Mouse (Mus musculus) heart, embryonic 14.5 days (tissue): ENCODE measurements around the gene Elmod3. TPM values are rescaled to one million over a fixed set of nuclear protein-coding genes. Genes with fewer than 3 reads are reported as not detected.

ENCODE experiments used
- ATAC-seq: fragments of 200-750 bp; cut with Nextera tagmentation; 2 replicates; pipeline ENCODE4 v1.8.0; 2017; ENCODE audit warnings: low read depth, moderate TSS enrichment; ENCODE audit not compliant: insufficient number of reproducible peaks, insufficient read depth, low FRiP score
- H3K27ac ChIP-seq, 2 experiments: fragments of 200-500 bp in 1 of 2; fragments of 300-500 bp in 1 of 2; sonication (generic) in 1 of 2; replicated peaks in 1 of 2; 2 replicates each; pipeline ENCODE4 v1.5.1; 2012 to 2014; ENCODE audit warnings: low read depth in 2 of 2, low read length in 2 of 2, control low read depth in 1 of 2, mild to moderate bottlenecking in 1 of 2, mixed read lengths in 1 of 2; ENCODE audit not compliant: control insufficient read depth in 1 of 2, insufficient read depth in 1 of 2
- H3K27me3 ChIP-seq: fragments of 300-500 bp; sonication (generic); 2 replicates; pipeline ENCODE4 v1.6.1; 2014; ENCODE audit warnings: mild to moderate bottlenecking, low read length, control low read depth; ENCODE audit not compliant: control insufficient read depth, insufficient read depth
- H3K36me3 ChIP-seq: fragments of 300-500 bp; sonication (generic); 2 replicates; pipeline ENCODE4 v1.6.1; 2014; ENCODE audit warnings: mild to moderate bottlenecking, control low read depth, low read length, mixed read lengths; ENCODE audit not compliant: control insufficient read depth, insufficient read depth
- H3K4me1 ChIP-seq, 2 experiments: fragments of 200-500 bp in 1 of 2; fragments of 300-500 bp in 1 of 2; sonication (generic) in 1 of 2; 2 replicates each; pipeline ENCODE4 v1.6.1; 2012 to 2014; ENCODE audit warnings: low read length in 2 of 2, control low read depth in 1 of 2, mixed read lengths in 1 of 2; ENCODE audit not compliant: control insufficient read depth in 2 of 2, insufficient read depth in 2 of 2
- H3K4me2 ChIP-seq: fragments of 300-500 bp; sonication (generic); 2 replicates; pipeline ENCODE4 v1.6.1; 2014; ENCODE audit warnings: mild to moderate bottlenecking, low read length
- H3K4me3 ChIP-seq, 2 experiments: fragments of 200-500 bp in 1 of 2; fragments of 300-500 bp in 1 of 2; sonication (generic) in 1 of 2; 2 replicates each; pipeline ENCODE4 v1.5.1; 2012 to 2014; ENCODE audit warnings: low read length in 2 of 2, mild to moderate bottlenecking in 2 of 2, control low read depth in 1 of 2, low read depth in 1 of 2, moderate library complexity in 1 of 2; ENCODE audit not compliant: control insufficient read depth in 1 of 2, insufficient read depth in 1 of 2
- H3K9ac ChIP-seq: fragments of 300-500 bp; sonication (generic); 2 replicates; pipeline ENCODE4 v1.6.1; 2014; ENCODE audit warnings: mild to moderate bottlenecking, low read length
- H3K9me3 ChIP-seq: fragments of 300-500 bp; sonication (generic); 2 replicates; pipeline ENCODE4 v1.6.1; 2016; ENCODE audit warnings: low read length, control low read depth; ENCODE audit not compliant: control insufficient read depth
- WGBS: fragments of 180-500 bp; shearing (Covaris S2); extraction: QIAGEN DNeasy Blood & Tissue Kit; methylation state at CpG from one replicate; pipeline ENCODE4 v1.1.7; 2014; 5-methylcytosine and 5-hydroxymethylcytosine counted together
- polyA plus RNA-seq: library from polyadenylated mRNA; unstranded; fragments of >200 nt; fragmentation: Nextera tagmentation; extraction: Ambion mirVana; gene quantifications from 2 replicates; pipeline ENCODE4 v1.2.1, GENCODE M21; 2014

The Elmod3 gene
- polyA plus RNA-seq, 1 experiment from 2014 or later, result 16.3 TPM

DNA sequence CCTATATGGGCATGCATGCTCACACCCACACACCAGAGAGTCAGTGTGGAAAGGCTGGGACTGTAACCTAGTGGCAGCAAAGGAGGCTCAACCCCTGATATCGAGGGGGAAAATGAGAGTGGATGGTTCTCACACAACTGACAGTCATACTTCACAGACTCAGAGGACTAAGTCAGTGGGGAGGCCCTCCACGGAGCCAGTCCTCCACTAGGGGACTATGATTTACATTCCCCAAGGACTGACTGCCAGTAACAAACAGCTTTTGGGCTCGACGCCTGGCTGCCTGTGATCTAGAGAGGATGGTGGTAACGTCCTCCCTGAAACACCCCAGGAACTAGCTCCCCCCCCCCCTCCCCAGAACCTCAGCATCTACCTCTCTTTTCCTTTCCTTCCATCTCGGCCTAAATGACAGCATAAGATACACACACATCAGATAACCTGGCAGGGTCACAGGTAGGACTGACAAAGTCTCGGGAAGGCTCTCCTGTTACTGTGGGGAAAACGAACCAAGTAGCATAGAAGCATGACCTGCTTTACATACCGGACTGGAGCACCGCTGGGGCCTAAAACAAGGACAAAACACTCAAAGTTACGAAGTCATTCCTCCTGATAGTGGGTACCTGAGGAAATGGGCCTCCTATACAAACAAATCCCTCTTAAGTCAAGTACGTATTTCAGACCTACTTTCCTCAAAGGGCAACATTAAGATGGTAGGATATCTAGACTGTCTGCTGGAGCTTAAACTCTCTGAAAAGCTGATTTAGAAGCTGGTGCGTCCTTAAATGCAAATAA, 934 bp downstream of the Elmod3 start:
- ATAC-seq, result no peak

DNA sequence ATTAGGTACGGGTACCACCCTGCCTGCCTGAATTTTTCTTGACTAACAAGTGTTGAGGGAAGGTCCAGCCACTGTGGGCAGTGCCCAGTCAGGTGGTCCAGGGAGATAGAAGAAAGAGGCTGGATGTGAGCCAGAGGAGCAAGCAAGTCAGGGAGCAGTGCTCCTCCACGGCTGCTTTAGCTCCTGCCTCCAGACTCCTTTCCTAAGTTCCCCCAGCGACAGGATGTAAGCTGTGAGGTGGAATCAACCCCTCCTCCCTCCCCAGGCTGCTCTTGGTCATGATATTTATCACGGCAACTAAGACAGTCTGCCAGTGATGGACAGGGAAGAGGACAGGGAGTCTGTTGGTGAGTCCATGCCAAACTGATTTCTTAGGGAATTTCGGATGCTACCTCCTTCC, 4.3 kb downstream of the Elmod3 start:
- H3K36me3 ChIP-seq, result no peaks in the 10 kb centered on the region; the same call in 1 of the 2 replicates
- no peak overlapping the region for H3K4me3 ChIP-seq
- H3K9me3 ChIP-seq, result no peaks in the 10 kb centered on the region
- no peak for ATAC-seq
- H3K27ac ChIP-seq, result no peak overlapping the region
- WGBS, result 41% methylated on average over 5 of the region's 5 CpGs
- H3K27me3 ChIP-seq, result no peaks in the 10 kb centered on the region
- H3K4me2 ChIP-seq, result no peak overlapping the region
- peaks cover 7 to 12% of the 10 kb centered on the region in 2 experiments for H3K4me1 ChIP-seq
- no peak overlapping the region for H3K9ac ChIP-seq

More for the DNA sequence above, 934 bp downstream of the Elmod3 start:
- H3K4me1 ChIP-seq, result peaks cover 11 to 19% of the 10 kb centered on the region in 2 experiments
- no peak overlapping the region for H3K27ac ChIP-seq
- WGBS, result 42% methylated on average over 13 of the region's 13 CpGs
- no peaks in the 10 kb centered on the region for H3K9me3 ChIP-seq
- H3K9ac ChIP-seq, result peak overlapping the region; percentile 87
- peak overlapping the region; percentile 78 for H3K4me2 ChIP-seq
- H3K4me3 ChIP-seq, result peak overlapping the region; percentile 49 to 92; a peak in 3 of 4 replicates
- H3K27me3 ChIP-seq, result no peaks in the 10 kb centered on the region
- peaks cover under 1% of the 10 kb centered on the region; the same call in 1 of the 2 replicates for H3K36me3 ChIP-seq

DNA sequence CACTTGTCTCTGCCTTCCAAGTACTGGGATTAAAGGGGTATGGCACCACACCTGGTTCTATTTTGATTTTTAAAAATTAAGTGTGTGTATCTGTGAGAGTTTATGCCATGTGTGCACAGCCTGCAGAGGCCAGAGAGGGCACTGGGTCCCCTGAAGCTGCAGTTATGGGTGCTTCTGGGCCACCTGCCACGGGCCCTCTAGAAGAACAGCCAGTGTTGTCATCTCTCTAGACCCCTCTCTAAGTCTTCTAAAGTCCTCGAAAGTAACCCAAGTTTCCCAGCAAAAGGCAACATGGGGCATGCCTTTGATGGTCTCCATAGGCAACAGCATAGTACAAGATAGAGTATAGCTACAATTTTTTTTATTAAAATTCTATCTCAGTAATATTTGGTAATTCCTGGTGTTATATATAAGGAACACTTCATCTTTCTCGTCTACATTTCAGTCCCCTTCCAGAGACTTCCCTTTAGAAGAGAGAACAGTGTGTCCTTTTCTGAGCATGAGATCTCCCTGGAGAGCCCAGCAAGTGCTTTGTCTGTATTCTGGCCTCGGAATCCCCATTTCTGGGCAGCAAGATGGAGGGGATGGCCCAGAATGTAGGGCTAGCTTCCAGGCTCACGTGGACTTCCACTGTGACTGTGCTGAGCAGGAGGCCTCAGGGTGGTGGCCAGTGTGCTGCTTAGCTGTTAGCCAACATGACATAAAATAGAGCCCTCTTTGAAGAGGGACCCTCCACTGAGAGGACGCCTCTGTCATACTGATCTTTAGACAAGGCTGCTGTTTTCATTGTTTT, 5.0 kb downstream of the Elmod3 start:
- WGBS, result 70% methylated on average over 6 of the region's 6 CpGs
- Histone ChIP-seq H3K27ac (no peak overlapping the region), H3K36me3 (peaks cover 3% of the 10 kb centered on the region; the same call in 1 of the 2 replicates), H3K9me3 (no peaks in the 10 kb centered on the region), H3K4me1 (peaks cover 6 to 9% of the 10 kb centered on the region in 2 experiments), H3K4me3 (no peak overlapping the region), H3K9ac (no peak overlapping the region), H3K4me2 (no peak overlapping the region), H3K27me3 (no peaks in the 10 kb centered on the region)
- ATAC-seq, result no peak

DNA sequence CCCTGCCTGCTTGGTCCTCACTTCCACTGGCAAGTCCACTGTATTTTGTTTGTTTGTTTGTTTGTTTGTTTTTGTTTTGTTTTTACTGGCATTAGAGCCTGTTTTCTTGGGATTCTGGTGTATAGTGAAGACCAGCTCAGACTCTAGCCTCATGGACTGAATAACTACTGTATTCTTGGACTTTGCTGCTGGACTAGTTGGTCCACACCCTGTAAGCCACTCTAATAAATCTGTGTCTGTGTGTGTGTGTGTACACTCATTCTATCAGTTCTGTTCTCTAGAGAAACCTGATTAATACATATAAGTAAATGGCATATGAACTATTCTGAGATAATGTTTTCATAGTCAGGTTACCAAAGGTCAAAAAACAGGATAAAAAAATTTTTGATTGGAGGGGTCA, 8.1 kb downstream of the Elmod3 start:
- Histone ChIP-seq H3K27ac (no peak overlapping the region), H3K27me3 (no peaks in the 10 kb centered on the region), H3K9ac (no peak overlapping the region), H3K4me3 (no peak overlapping the region), H3K9me3 (no peaks in the 10 kb centered on the region), H3K36me3 (peaks cover 17% of the 10 kb centered on the region; the same call in 1 of the 2 replicates), H3K4me1 (no peaks in the 10 kb centered on the region; a peak in 1 of 4 replicates), H3K4me2 (no peak overlapping the region)
- ATAC-seq, result no peak

DNA sequence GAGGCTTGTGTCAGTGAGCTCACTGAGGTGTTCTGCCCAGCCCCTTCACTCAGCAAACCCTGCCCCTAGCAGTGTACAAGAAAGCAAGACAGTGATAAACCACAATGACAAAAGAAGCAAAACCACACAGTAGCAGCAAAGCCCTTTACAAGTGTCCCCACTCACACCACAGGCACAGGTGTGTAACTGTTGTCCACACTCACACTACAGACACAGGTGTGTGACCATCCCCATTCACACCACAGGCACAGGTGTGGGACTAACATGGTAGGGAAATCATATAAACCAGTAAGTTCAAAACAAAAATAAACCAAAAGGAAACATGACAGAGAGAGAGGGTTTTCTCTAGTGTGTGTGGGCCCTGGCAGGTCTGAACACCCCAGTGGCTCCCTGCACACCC, 9.9 kb downstream of the Elmod3 start:
- Histone ChIP-seq H3K9ac (no peak overlapping the region), H3K4me2 (no peak overlapping the region), H3K4me3 (no peak overlapping the region), H3K4me1 (no peaks in the 10 kb centered on the region; a peak in 1 of 4 replicates), H3K9me3 (no peaks in the 10 kb centered on the region), H3K27ac (no peak overlapping the region), H3K27me3 (no peaks in the 10 kb centered on the region), H3K36me3 (peaks cover 17% of the 10 kb centered on the region; the same call in 1 of the 2 replicates)
- ATAC-seq, result no peak

DNA sequence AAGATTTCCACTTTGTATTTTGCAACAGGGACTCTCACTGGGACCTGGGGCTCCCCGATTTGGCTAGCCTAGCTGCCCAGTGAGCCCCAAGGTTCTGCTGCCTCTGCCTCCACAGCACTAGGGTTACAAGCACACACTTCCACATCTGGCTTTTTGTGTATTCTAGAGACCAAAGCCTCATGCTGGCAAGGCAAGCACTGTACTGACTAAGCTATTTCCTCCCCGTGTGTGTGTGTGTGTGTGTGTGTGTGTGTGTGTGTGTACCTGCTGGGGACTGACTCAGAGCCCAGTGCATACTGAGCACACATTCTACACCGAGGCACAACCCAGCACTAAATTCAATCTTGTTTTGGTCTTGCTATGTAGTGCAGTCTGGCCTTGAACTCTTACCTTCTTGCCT, 11.5 kb downstream of the Elmod3 start:
- no peaks in the 10 kb centered on the region for H3K9me3 ChIP-seq
- H3K27me3 ChIP-seq, result no peaks in the 10 kb centered on the region
- no peak overlapping the region for H3K4me3 ChIP-seq
- 84% methylated on average over 3 of the region's 3 CpGs for WGBS
- 0 out of 2 replicates have a peak, but pooled peaks cover 17% of the 10 kb centered on the region for H3K36me3 ChIP-seq
- no peak overlapping the region for H3K27ac ChIP-seq
- ATAC-seq, result no peak
- H3K4me1 ChIP-seq, result no peaks in the 10 kb centered on the region; a peak in 1 of 4 replicates
- H3K9ac ChIP-seq, result no peak overlapping the region
- no peak overlapping the region for H3K4me2 ChIP-seq

DNA sequence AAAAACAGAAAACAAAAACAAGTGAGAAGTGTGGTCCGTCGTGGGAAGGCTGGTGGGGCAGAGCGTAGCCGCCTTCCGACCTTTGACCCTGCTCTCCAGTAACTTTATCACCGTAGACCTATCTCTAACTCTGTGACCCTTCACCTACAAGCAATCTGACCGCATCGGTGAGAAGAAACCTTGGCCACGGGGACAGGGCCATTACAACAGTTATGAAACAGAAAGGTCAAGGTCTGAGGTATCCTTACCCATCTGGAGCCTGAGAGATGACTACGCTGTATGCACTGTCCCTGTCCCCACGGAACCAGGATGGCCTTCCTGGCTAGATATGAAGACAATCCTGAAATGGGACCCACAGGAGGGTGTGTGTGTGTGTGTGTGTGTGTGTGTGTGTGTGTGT, 14.1 kb downstream of the Elmod3 start:
- H3K9ac ChIP-seq, result no peak overlapping the region
- peaks cover 29% of the 10 kb centered on the region; the same call in 1 of the 2 replicates for H3K36me3 ChIP-seq
- H3K4me1 ChIP-seq, result no peaks in the 10 kb centered on the region
- no peak overlapping the region for H3K27ac ChIP-seq
- no peak for ATAC-seq
- no peak overlapping the region for H3K4me2 ChIP-seq
- no peaks in the 10 kb centered on the region for H3K27me3 ChIP-seq
- 78% methylated on average over 11 of the region's 11 CpGs for WGBS
- no peaks in the 10 kb centered on the region for H3K9me3 ChIP-seq
- no peak overlapping the region for H3K4me3 ChIP-seq
